Mouse (Mus musculus): ENCODE measurements around the gene Chat. TPM values are rescaled to one million over a fixed set of nuclear protein-coding genes. Genes with fewer than 3 reads are reported as not detected.

The Chat gene
- polyA plus RNA-seq, 2 experiments from 2014 or later: not detected

Other genes with a start within 250 kb of the Chat start
- gene Ogdhl, start 144.0 kb downstream of the Chat start, polyA plus RNA-seq (2017; shearing (Covaris generic)): under 1 TPM in 1 of 2 experiments, not detected in 1; 0.09 TPM
- not detected for gene 1700024G13Rik, start 77.6 kb downstream of the Chat start, polyA plus RNA-seq (2017; shearing (Covaris generic))
- not detected for gene Slc18a3, start 1.1 kb downstream of the Chat start, polyA plus RNA-seq (2017; shearing (Covaris generic))
- gene Ercc6, start 47.5 kb upstream of the Chat start, polyA plus RNA-seq (2017; shearing (Covaris generic)): 1 to 10 TPM; 6.7 to 7.3 TPM
- gene Prrxl1, start 133.4 kb upstream of the Chat start, polyA plus RNA-seq (2017; shearing (Covaris generic)): not detected
- gene 3425401B19Rik, start 219.3 kb upstream of the Chat start, polyA plus RNA-seq (2017; shearing (Covaris generic)): not detected

Measured in activated CD4-positive, CD25-positive, alpha-beta regulatory T cell, adult 4 months (primary cell).